Mouse (Mus musculus) kidney, adult 2 months (tissue): ENCODE results near the gene Mast3. TPM values are rescaled to one million over a fixed set of nuclear protein-coding genes. Genes with fewer than 3 reads are reported as not detected.

Experiments
- DNase-seq: peaks from one replicate; pipeline ENCODE4 v3.0.0; 2021
- H3K27ac ChIP-seq: fragments of 200-500 bp; 2 replicates; pipeline ENCODE4 v1.5.1; 2012; ENCODE audit warnings: low read depth, low read length, control low read depth, inconsistent platforms; ENCODE audit not compliant: insufficient read depth
- H3K27me3 ChIP-seq: fragments of 200-500 bp; replicated peaks from 2 replicates; pipeline ENCODE4 v1.6.1; 2012; ENCODE audit warnings: mild to moderate bottlenecking, moderate library complexity, low read length, inconsistent platforms; ENCODE audit not compliant: control insufficient read depth, insufficient read depth
- H3K36me3 ChIP-seq: fragments of 200-500 bp; 2 replicates; pipeline ENCODE4 v1.6.1; 2012; ENCODE audit warnings: mild to moderate bottlenecking, moderate library complexity, low read length, inconsistent platforms; ENCODE audit not compliant: control insufficient read depth, insufficient read depth
- H3K4me1 ChIP-seq: fragments of 200-500 bp; 2 replicates; pipeline ENCODE4 v1.6.1; 2011; ENCODE audit warnings: low read length; ENCODE audit not compliant: control insufficient read depth, insufficient read depth
- H3K4me3 ChIP-seq: fragments of 200-500 bp; 2 replicates; pipeline ENCODE4 v1.5.1; 2011; ENCODE audit warnings: mild to moderate bottlenecking, low read depth, low read length, control low read depth; ENCODE audit not compliant: insufficient read depth
- CTCF ChIP-seq: fragments of 200-500 bp; conservative IDR thresholded peaks from 2 replicates; pipeline ENCODE4 v1.5.1; 2011; ENCODE audit warnings: low read depth, mild to moderate bottlenecking, control low read depth, low read length, moderate library complexity, mixed read lengths; ENCODE audit not compliant: insufficient read depth, insufficient read length
- POLR2A ChIP-seq: fragments of 200-500 bp; IDR thresholded peaks from one replicate; pipeline ENCODE4 v1.6.1; 2011; ENCODE audit warnings: low read depth, low read length, control low read depth
- WGBS: fragments of 180-500 bp; shearing (Covaris S2); methylation state at CpG from one replicate; pipeline ENCODE4 v1.1.7; 2018; 5-methylcytosine and 5-hydroxymethylcytosine counted together
- polyA plus RNA-seq: library from polyadenylated mRNA; depleted of rRNA; stranded (reverse); fragments of >200 nt; gene quantifications from 2 replicates; pipeline ENCODE4 v1.2.3, GENCODE M21; 2012

Gene Mast3
- polyA plus RNA-seq, 1 experiment: 25.3 TPM

- Histone ChIP-seq H3K27ac (no peak overlapping the region; the same call in 1 of the 2 replicates), H3K4me1 (peaks cover 14% of the 10 kb centered on the region), H3K4me3 (peak overlapping the region; percentile 51), H3K27me3 (no peaks in the 10 kb centered on the region), H3K36me3 (no peaks in the 10 kb centered on the region)
- 3% methylated on average over 34 of the region's 34 CpGs for WGBS
- DNase-seq: peak; percentile 52
- TF ChIP-seq POLR2A (no peak), CTCF (no peak)
Observed at GRCm38 (mm10) chr8:70765838-70766570, 38.9 kb downstream of the Mast3 start.

GRCm38 (mm10) chr8:70765329-70765728 lies 39.5 kb downstream of the Mast3 start:
- H3K36me3 ChIP-seq: no peaks in the 10 kb centered on the region
- no peak overlapping the region for H3K4me3 ChIP-seq
- TF ChIP-seq CTCF (no peak), POLR2A (no peak)
- peaks cover 14% of the 10 kb centered on the region for H3K4me1 ChIP-seq
- no peak for DNase-seq
- 70% methylated on average over 9 of the region's 9 CpGs for WGBS
- no peak overlapping the region for H3K27ac ChIP-seq
- no peaks in the 10 kb centered on the region for H3K27me3 ChIP-seq

DNA sequence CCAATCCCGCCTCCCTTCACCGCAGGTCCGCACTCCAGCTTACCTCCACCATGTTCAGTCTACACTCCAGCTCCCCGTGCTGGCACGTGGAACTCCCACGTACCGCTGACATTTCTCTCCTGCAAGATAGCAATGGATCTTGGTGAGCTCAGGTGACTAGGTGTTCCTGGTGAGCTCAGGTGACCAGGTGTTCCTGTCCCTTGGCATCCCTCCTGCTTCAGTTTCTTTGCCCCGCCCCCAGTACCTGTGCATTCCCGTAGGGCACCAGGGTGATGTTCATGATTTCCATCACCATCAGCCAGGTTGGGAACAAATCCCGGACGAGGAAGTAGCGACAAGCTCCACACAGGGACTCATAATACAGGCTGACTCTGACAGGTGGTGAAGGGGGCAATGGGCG lies 40.2 kb downstream of the Mast3 start:
- H3K4me3 ChIP-seq: no peak overlapping the region
- TF ChIP-seq POLR2A (no peak), CTCF (no peak)
- 84% methylated on average over 13 of the region's 13 CpGs for WGBS
- peak; percentile 45 for DNase-seq
- H3K36me3 ChIP-seq: no peaks in the 10 kb centered on the region
- peaks cover 18% of the 10 kb centered on the region for H3K4me1 ChIP-seq
- H3K27ac ChIP-seq: no peak overlapping the region
- no peaks in the 10 kb centered on the region for H3K27me3 ChIP-seq

- Histone ChIP-seq H3K4me3 (no peak overlapping the region), H3K27ac (no peak overlapping the region), H3K27me3 (no peaks in the 10 kb centered on the region), H3K4me1 (peaks cover 23% of the 10 kb centered on the region), H3K36me3 (no peaks in the 10 kb centered on the region)
- no peak for TF ChIP-seq CTCF
- TF ChIP-seq POLR2A: no peak
- no peak for DNase-seq
- 89% methylated on average over 8 of the region's 8 CpGs for WGBS
Observed at GRCm38 (mm10) chr8:70764026-70764425, 40.8 kb downstream of the Mast3 start.

- TF ChIP-seq CTCF (peak; percentile 79), POLR2A (no peak)
- Histone ChIP-seq H3K27me3 (no peaks in the 10 kb centered on the region), H3K4me1 (peaks cover 25% of the 10 kb centered on the region), H3K27ac (no peak overlapping the region), H3K4me3 (no peak overlapping the region), H3K36me3 (no peaks in the 10 kb centered on the region)
- peak; percentile 68 for DNase-seq
- WGBS: 6% methylated on average over 3 of the region's 3 CpGs
Observed at GRCm38 (mm10) chr8:70763354-70763753, 41.5 kb downstream of the Mast3 start.

DNA sequence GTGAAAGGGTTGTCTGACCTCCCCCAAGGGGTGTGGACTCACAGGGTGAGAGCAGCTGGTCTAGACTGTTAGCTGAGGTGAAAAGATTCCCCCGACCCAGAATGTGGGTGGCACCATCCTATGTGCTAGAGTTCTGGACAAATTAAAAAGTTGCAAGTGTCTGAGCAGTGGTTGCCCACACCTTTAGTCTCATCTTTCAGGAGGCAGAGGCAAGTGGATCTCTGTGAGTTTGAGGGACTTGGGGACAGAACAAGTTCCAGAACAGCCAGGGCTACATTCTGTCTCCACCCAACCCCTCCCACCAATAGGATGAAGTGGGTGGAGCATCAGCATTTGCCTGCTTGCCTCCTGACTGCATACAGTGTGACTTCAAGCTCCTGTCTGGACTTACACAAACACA lies 42.7 kb downstream of the Mast3 start:
- WGBS: 69% methylated on average over 1 of the region's 1 CpGs
- no peak for DNase-seq
- Histone ChIP-seq H3K4me3 (no peak overlapping the region), H3K27me3 (no peaks in the 10 kb centered on the region), H3K4me1 (peaks cover 24% of the 10 kb centered on the region), H3K27ac (peak overlapping the region; percentile 88; the same call in 1 of the 2 replicates), H3K36me3 (no peaks in the 10 kb centered on the region)
- TF ChIP-seq CTCF (no peak), POLR2A (no peak)

DNA sequence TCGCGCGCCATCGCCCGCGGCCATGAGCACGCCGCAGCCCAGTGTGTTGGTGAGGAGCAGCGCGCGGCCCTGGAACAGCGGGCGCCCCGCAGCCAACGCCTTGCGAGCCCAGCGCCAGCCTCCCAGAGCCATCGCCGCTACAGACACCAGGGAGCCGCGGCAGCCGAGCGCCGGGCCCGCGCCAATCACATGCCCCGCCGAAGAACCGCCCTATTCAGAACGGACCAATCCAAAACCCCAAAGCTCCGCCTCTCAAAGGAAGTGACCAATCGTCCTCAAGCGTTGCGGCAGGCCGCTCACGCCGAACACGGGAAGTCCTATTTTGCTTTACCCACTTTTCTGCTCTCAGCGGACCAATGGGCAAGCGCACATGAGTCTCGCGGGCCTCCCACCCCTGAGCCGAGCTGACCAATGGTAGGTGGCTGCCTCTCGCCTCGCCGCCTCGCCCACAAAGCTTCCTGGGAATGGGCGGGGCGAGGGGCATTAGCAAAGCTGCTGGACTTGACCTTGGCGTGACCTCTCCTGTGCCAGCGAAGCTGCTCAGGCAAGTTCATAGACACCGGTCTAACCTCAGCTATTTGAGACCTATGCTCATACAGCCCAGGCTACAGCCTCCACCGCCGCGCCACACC lies 44.0 kb downstream of the Mast3 start, which contains the start of gene Mpv17l2:
Gene Mpv17l2 (minus strand): TSS at position 172 of the 632 bp plus-strand sequence.
- H3K36me3 ChIP-seq: no peaks in the 10 kb centered on the region
- peak within 1 kb of the TSS; percentile 88 for H3K27ac ChIP-seq
- under 1% methylated on average over 55 of the region's 55 CpGs for WGBS
- DNase-seq: peak; percentile 99
- no peaks in the 10 kb centered on the region for H3K27me3 ChIP-seq
- no peak for TF ChIP-seq CTCF
- TF ChIP-seq POLR2A: no peak
- H3K4me1 ChIP-seq: peaks cover 14% of the 10 kb centered on the region; the same call in 1 of the 2 replicates
- H3K4me3 ChIP-seq: peak within 1 kb of the TSS; percentile 69
